Mouse (Mus musculus) lung, adult 2 months (tissue): Measurements from ENCODE around the gene Orai1.

Experiments used
- CTCF ChIP-seq: fragments of 200-500 bp; IDR thresholded peaks from 2 replicates; pipeline ENCODE4 v1.5.1; 2011; ENCODE audit warnings: mild to moderate bottlenecking, low read length, control low read depth; ENCODE audit not compliant: insufficient read depth
- POLR2A ChIP-seq: fragments of 200-500 bp; IDR thresholded peaks from 2 replicates; pipeline ENCODE4 v1.6.1; 2011; ENCODE audit warnings: low read depth, mild to moderate bottlenecking, control low read depth, low read length, borderline replicate concordance; ENCODE audit errors: extremely low read depth

- no peak for TF ChIP-seq CTCF
- TF ChIP-seq POLR2A, result no peak
Observed at GRCm38 (mm10) chr5:122993811-122994210, 21.1 kb upstream of the Orai1 start.
